Mouse (Mus musculus): ENCODE results near the gene Rerg.

Gene Rerg

DNA sequence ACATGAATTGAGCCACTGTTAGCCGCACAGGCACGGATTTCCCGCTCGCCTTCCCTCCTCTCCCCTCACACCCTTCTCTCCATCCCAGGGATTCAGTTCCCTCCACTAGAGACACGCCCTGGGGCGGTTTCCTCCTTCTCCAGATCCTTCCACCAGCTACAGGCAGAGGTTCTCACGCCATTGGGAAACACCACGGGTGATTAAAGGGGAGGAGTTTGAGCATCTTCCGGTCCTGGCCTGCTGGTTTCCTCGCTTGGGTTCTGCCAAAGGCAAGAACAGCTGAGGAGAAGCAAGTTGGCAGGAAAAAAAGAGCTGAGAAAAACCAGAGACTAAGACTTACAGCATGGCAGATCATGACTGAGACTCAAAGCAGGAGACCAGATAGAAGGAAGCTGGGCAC is 6.7 kb downstream of the Rerg start:
- no peak for ATAC-seq (ENCODE audit: insufficient number of reproducible peaks, low FRiP score, low TSS enrichment)

GRCm38 (mm10) chr6:137163061-137163460 is 7.2 kb downstream of the Rerg start:
- no peak for ATAC-seq (ENCODE audit: insufficient number of reproducible peaks, low FRiP score, low TSS enrichment)

DNA sequence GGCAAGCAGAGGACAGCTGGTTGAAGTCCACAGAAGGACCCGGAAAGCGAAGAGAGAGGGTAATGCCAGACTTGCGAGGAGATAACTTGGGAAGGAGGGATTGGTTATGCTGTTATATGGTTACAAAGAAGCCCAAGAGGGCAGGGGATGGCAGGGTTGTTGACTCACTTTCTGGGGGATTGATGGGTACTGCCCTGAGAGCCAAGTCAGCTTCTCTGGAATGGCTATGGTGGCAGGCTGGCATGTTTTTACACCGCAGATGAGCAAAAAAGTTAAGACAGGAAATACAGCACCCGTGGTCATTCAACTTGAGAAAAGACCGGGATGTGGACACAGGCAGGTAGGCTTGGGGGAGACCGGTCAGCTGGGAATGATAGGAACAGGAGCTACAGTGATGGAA is 7.8 kb downstream of the Rerg start:
- no peak for ATAC-seq (ENCODE audit: insufficient number of reproducible peaks, low FRiP score, low TSS enrichment)

DNA sequence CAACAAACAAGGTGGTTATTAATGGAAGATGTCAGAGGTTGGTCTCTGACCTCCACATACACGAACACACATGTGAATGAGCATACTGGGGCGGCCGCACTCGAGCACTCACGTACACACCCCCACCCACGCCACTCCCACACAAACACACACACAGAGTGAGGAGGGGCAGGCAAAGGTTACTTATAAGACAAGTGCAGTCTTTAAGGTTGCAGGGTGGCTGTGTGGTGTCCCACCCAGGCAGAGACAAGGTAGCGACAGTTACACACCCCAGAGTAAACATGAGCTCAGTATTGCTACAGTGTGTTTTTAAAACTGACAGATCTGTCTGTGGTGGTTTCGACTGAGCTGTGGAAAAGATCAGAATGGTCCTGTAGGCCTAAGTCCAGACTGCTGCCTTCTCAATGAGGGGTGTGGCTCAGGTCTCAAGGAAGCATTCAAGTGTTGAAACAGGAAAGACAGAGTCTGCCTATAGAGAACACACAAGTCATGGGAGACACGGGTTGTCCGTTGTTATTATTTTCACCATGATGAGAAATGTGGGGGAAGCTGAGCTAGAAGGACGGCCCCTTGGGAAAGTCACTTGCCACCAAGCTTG is 8.7 kb downstream of the Rerg start:
- ATAC-seq (ENCODE audit: insufficient number of reproducible peaks, low FRiP score, low TSS enrichment): no peak

- no peak for ATAC-seq (ENCODE audit: insufficient number of reproducible peaks, low FRiP score, low TSS enrichment)
These were observed 10.8 kb downstream of the Rerg start for GRCm38 (mm10) chr6:137159372-137159926.

DNA sequence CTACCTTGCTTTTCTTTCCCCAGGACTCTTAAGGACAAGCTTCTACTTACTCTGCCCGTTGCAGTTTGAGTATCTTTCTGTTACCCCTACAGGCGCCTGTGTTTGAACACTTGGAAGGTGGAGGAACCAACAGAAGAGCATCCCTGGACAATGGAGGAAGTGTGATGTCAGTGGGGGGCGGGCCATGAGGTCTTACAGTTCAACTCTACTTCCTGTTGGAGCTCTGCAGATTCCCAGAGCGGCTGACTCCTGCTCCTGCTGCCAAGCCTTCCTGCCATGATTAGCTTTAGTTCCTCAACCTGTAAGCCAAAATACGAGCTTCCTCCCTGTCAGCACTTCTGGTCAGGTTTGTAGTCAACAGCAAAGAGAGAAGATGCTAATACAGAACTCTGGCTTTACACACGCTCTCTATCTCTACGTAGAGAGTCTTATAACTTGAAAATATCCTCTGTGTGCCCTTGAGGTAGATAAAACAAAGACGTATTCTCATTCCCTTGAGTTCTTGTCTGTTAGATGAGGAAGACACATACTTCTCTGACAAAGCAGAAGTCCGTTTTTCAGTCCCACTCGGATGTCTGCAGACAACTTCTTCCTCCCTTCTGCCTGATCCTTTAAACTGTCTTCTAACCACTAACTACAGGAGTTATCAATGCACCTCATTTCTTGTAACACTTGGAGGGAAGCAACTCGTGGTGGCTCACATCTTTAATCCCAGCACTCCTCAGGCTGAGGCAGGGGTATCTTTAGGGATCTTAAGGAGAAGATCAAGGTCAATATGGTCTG is 13.7 kb downstream of the Rerg start:
- no peak for ATAC-seq (ENCODE audit: insufficient number of reproducible peaks, low FRiP score, low TSS enrichment)

- no peak for ATAC-seq (ENCODE audit: insufficient number of reproducible peaks, low FRiP score, low TSS enrichment)
These were observed 14.8 kb downstream of the Rerg start for GRCm38 (mm10) chr6:137155196-137156137.

GRCm38 (mm10) chr6:137153021-137153420 is 17.3 kb downstream of the Rerg start:
- ATAC-seq (ENCODE audit: insufficient number of reproducible peaks, low FRiP score, low TSS enrichment): no peak

DNA sequence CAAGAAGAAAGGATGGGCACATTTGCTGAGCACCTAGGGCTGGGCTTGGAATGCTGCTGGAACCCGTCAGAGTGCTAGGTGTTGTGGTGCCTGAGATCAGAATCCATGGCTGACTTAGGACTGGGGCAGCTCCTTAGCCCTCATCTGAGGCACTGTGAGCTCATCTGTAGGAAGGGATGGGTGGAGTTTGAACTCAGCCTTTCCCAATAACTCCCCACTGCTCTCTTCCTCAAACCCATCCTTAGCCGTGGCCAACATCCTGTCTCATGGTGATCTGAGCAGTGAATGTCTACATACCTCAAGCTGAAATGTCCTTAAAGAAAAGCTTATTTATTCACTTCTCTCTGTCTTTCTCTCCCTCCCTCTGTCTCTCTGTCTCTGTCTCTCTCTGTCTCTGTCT is 19.3 kb downstream of the Rerg start:
- ATAC-seq (ENCODE audit: insufficient number of reproducible peaks, low FRiP score, low TSS enrichment): no peak

DNA sequence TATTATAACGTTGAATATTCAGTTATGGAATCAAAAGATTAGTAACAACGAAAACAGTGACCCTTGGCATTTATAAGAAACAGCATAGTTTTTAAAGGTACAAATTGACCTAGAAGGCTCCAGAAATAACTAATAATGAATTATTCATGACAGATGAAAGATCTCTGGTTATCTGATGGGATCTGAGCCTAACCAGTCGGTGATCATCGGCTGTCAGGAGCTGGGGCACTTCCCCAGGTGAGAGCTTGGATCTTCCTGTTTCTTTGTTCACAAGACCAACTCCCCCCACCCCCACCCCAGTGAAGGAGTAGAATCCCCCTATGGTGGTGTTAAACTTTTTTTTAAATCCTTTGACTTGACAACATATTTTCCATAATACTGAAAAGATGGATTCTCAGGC is 20.5 kb downstream of the Rerg start:
- no peak for ATAC-seq (ENCODE audit: insufficient number of reproducible peaks, low FRiP score, low TSS enrichment)

- no peak for ATAC-seq (ENCODE audit: insufficient number of reproducible peaks, low FRiP score, low TSS enrichment)
These were observed 23.4 kb downstream of the Rerg start for GRCm38 (mm10) chr6:137146910-137147309.

DNA sequence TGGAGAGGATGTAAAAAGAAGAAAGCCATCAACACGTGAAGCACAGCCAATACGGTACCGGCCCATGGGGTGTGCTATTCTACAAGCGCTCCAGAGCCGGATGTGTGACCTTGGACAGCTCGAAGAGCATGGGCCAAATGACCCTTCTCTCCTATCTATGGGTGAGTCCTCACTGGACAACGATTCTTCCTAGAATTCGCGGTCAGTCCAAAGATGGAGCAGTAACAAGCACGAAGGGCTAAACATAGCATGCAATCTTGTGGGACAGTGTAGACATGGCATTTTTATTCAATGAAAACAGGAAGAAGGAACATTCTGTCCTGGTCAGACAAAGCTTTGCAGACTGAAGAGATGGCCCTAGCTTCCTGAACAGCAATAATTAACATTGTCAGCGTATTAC is 24.7 kb downstream of the Rerg start:
- ATAC-seq (ENCODE audit: insufficient number of reproducible peaks, low FRiP score, low TSS enrichment): no peak

DNA sequence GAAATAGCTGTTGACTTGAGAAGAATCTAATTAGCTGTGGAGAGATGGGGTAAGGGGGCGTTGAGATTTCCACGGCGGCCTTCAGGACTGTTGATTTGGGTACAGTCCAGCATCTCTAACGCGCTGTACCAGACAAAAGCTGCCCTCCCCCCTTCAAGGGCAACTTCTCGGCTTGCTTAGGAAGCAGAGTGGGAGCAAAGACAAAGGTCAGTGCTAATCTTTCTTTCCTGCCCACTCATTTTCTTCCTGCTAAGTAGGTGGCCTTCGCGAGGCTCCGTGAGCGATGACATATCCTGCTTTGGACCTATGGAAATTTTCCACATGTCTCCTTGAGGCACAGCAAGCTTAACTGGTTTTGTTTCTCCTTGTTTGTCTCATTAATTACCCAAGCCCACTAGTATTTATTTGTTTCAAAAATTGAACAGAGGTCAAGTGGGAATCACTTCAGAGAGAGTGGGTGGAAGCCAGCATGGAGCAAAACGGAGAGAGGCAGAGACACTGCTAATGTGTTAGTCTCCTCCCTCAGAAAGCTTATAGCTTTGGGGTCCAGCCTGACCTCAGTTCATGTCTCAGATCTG is 25.2 kb downstream of the Rerg start:
- no peak for ATAC-seq (ENCODE audit: insufficient number of reproducible peaks, low FRiP score, low TSS enrichment)

DNA sequence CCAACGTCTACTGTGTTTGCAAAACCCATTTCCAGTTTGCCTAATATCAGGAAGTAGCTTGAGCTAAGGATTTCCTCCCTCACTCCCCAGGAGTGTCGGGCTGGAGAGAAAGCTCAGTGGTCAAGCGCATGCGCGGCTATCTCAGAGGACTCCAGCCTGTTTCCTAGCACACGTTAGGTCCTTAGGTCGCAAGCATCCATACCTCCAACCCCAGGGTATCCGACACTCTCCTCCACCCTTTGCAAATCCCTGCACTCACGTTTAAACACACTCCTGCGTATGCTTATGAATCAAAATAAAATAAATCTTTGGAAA is 25.8 kb downstream of the Rerg start:
- no peak for ATAC-seq (ENCODE audit: insufficient number of reproducible peaks, low FRiP score, low TSS enrichment)

DNA sequence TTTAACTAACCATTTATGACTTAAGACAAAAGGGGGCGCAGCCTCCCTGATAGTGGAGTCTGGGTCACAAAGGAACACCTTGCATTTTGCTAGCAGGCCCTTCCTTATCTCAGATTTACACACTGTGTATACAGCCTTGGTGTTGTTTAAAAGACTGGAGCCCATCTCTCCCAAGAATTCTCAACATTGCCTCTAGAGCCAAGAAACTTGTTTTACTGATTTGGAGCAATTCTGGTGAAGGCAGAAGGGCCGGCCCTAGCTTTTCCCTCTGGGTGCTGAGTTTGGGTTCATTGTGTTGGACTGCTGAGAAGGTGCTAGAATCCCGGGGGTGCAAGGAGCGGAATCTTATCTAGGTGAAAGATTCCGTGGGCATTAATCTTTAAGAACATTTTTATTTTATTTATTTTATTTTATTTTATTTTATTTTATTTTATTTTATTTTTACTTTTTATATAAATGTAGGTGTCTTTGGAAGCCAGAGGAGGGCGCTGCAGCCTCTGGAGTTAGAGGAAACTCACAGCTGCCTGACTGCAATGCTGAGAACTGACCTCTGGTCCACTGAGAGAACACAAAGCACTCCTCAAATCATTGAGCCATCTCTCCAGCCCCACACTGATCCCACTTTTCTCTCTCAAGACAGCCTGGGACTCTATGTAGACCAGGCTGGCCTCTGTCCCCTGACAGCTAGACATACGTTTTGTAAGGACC is 26.3 kb downstream of the Rerg start:
- no peak for ATAC-seq (ENCODE audit: insufficient number of reproducible peaks, low FRiP score, low TSS enrichment)

GRCm38 (mm10) chr6:137142796-137143195 is 27.5 kb downstream of the Rerg start:
- no peak for ATAC-seq (ENCODE audit: insufficient number of reproducible peaks, low FRiP score, low TSS enrichment)

DNA sequence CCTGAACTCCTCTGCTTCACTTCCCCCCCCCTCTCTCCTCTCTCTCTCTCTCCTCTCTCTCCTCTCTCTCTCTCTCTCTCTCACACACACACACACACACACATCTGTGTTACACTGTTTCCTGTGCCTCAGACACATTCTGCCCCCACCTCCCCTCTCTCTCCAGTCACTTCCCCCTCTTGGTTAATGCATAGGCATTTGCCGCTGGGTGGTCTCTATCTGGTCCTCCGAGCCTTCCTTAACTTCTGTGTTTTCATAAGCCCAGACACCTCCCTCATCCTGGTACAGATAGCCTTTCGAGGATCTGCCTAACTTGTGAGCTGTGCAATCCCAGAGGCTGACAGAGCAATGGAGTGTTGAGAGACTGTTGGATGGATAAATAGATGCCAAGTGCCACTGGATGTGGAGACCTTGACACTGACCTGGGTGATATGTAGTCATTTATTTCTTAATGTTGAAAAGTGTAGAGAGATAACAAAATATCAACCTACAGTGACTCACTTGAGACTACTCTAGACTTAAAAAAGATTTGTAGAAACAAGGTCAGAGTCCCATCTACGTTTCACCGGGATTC is 29.0 kb downstream of the Rerg start:
- no peak for ATAC-seq (ENCODE audit: insufficient number of reproducible peaks, low FRiP score, low TSS enrichment)

- ATAC-seq (ENCODE audit: insufficient number of reproducible peaks, low FRiP score, low TSS enrichment): no peak
These were observed 31.5 kb downstream of the Rerg start for GRCm38 (mm10) chr6:137138822-137139221.

DNA sequence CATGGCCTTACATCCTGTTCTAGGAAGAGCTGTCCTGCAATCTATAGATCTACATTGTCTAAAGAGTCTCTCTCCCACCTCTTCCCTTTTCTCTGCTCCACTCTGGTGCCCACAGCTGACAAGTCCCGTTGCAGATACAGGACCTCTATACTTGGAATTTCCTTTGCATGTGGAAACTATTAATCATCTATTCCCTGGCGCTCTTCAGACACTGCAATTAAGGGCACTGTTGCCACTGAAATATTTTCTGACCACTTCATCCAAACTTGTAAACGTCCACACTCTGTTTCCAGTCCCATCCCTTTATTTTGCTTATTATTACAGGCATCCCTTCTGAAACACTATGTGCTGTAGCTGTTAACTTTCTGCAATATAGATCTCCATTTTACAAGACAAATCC is 31.9 kb downstream of the Rerg start:
- ATAC-seq (ENCODE audit: insufficient number of reproducible peaks, low FRiP score, low TSS enrichment): no peak

DNA sequence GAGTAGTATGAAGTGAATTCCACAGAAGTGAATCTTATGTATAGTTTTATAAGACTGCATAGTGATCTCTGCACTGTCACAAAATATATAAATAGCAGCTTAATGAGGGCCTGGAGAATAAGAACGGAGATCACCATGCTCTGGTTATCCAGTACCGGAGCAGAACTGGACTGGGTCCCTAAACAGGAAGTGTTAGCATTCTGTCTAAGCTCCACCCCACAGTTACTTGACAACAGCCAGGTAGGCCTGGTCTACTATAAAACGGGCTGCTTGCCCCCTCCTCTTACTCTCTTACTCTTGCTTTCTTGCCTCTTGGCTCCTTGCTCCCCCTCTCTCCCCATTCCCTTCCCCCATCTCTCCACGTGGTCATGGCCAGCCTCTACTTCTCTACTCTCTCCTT is 33.9 kb downstream of the Rerg start:
- no peak for ATAC-seq (ENCODE audit: insufficient number of reproducible peaks, low FRiP score, low TSS enrichment)
